ENCODE assay signal across 15 mouse cellular contexts in genomic region chr15:45178341-45178740, GRCm38 (mm10).
DNase-seq lines count a peak whose midpoint lies in the region; ATAC-seq and TF ChIP-seq lines count a peak whose summit lies in the region.
"Had no signal": no experiment of that assay in that cellular context is flagged by ENCODE, and none has a peak within 500 bp of the region (broad histone marks: within the 10 kb centered on the region; RNA-seq: fewer than 3 reads in every experiment).

No protein-coding gene starts in this region.

- no peaks in the 10 kb centered on the region for H3K27me3 ChIP-seq in midbrain, embryonic 14.5 days (ENCODE audit: control insufficient read depth, insufficient read depth, low read length)
- H3K27me3 ChIP-seq in midbrain, embryonic 11.5 days (ENCODE audit: control insufficient read depth, insufficient read depth, low read length) = no peaks in the 10 kb centered on the region
- peaks cover 5% of the 10 kb centered on the region for H3K27me3 ChIP-seq in Patski
- H3K27me3 ChIP-seq: midbrain, embryonic 15.5 days; neural tube, embryonic 15.5 days had no signal

- WGBS in midbrain, embryonic 14.5 days = 33% methylated on average over 2 of the region's 2 CpGs
- 58% methylated on average over 2 of the region's 2 CpGs for WGBS in midbrain, embryonic 11.5 days

- TF ChIP-seq CTCF in Patski (IDR thresholded peaks at IDR 0.05) = peak; percentile 29

- H3K4me3 ChIP-seq in midbrain, embryonic 14.5 days (replicated peaks; ENCODE audit: low read depth, low read length) = no peak overlapping the region
- H3K4me3 ChIP-seq in midbrain, embryonic 11.5 days (ENCODE audit: low read depth, low read length) = no peak overlapping the region
- H3K4me3 ChIP-seq: midbrain, embryonic 15.5 days; neural tube, embryonic 15.5 days had no signal

- no peak for DNase-seq in frontal cortex, postnatal 14 days (ENCODE audit: low spot score in 2 of 2)
- peak; percentile 80 for DNase-seq in midbrain, embryonic 14.5 days
- DNase-seq in midbrain, embryonic 11.5 days (ENCODE audit: low spot score, missing footprints) = no peak
- DNase-seq in Patski (ENCODE audit: low read depth, low spot score) = no peak
- peak; percentile 17 for DNase-seq in telencephalon, adult 2 months (ENCODE audit: low read depth, low spot score)
- no peak for DNase-seq in thymus, postnatal 4 days
- DNase-seq: cerebellum, adult 9-11 months; kidney, adult 11 months; kidney, postnatal 4 days; lung, postnatal 14 days; right cerebral cortex, postnatal 25 days; thymus, postnatal 14 days had no signal

- peak; percentile 85 for ATAC-seq in frontal cortex, adult (ENCODE audit: low TSS enrichment)
- ATAC-seq in midbrain, embryonic 14.5 days (ENCODE audit: low FRiP score, low TSS enrichment) = no peak
- no peak for ATAC-seq in midbrain, embryonic 11.5 days (ENCODE audit: low FRiP score)
- ATAC-seq in Patski = no peak
- ATAC-seq: midbrain, embryonic 15.5 days had no signal

- in situ Hi-C loops in Patski (cut with MboI; ENCODE audit: low pct_unique_long_range_greater_than_20kb) = no loop called here

- no peak overlapping the region for H3K9ac ChIP-seq in midbrain, embryonic 14.5 days (replicated peaks; ENCODE audit: low read length)
- H3K9ac ChIP-seq in midbrain, embryonic 11.5 days (ENCODE audit: low read length) = no peak overlapping the region
- H3K9ac ChIP-seq: midbrain, embryonic 15.5 days; neural tube, embryonic 15.5 days had no signal

- H3K36me3 ChIP-seq in midbrain, embryonic 14.5 days (ENCODE audit: control insufficient read depth, insufficient read depth, low read length) = no peaks in the 10 kb centered on the region
- no peaks in the 10 kb centered on the region for H3K36me3 ChIP-seq in midbrain, embryonic 11.5 days (ENCODE audit: control insufficient read depth, insufficient read depth, low read length)
- H3K36me3 ChIP-seq: midbrain, embryonic 15.5 days; neural tube, embryonic 15.5 days had no signal

- H3K4me1 ChIP-seq in midbrain, embryonic 14.5 days (ENCODE audit: control insufficient read depth, insufficient read depth, low read length) = no peaks in the 10 kb centered on the region
- H3K4me1 ChIP-seq in midbrain, embryonic 11.5 days (ENCODE audit: control insufficient read depth, insufficient read depth, low read length) = no peaks in the 10 kb centered on the region
- H3K4me1 ChIP-seq: midbrain, embryonic 15.5 days; neural tube, embryonic 15.5 days had no signal

- no peak overlapping the region for H3K4me2 ChIP-seq in midbrain, embryonic 14.5 days (ENCODE audit: low read length)
- H3K4me2 ChIP-seq in midbrain, embryonic 11.5 days = no peak overlapping the region
- H3K4me2 ChIP-seq: midbrain, embryonic 15.5 days; neural tube, embryonic 15.5 days had no signal

- H3K9me3 ChIP-seq in midbrain, embryonic 14.5 days (ENCODE audit: control insufficient read depth, low read length) = no peaks in the 10 kb centered on the region
- no peaks in the 10 kb centered on the region for H3K9me3 ChIP-seq in midbrain, embryonic 11.5 days (ENCODE audit: control insufficient read depth, low read length)
- H3K9me3 ChIP-seq: midbrain, embryonic 15.5 days; neural tube, embryonic 15.5 days had no signal

- CTCF ChIA-PET in Patski (lab: Charles Lee) = no interaction called here

- no peak overlapping the region for H3K27ac ChIP-seq in midbrain, embryonic 14.5 days (replicated peaks; ENCODE audit: low read depth, low read length)
- no peak overlapping the region for H3K27ac ChIP-seq in midbrain, embryonic 11.5 days (ENCODE audit: low read depth, low read length)
- H3K27ac ChIP-seq: midbrain, embryonic 15.5 days; neural tube, embryonic 15.5 days had no signal

- POLR2A ChIA-PET in Patski (lab: Charles Lee) = no interaction called here

Comparison
In these comparisons a context has a peak if more than half of its experiments do, and no peak if none do; other contexts are left out.
1. DNase-seq: peak in midbrain, embryonic 14.5 days (single experiment) and telencephalon, adult 2 months (single experiment); none in frontal cortex, postnatal 14 days (0 of 2), midbrain, embryonic 11.5 days (single experiment), Patski (single experiment) and thymus, postnatal 4 days (single experiment).